Mouse (Mus musculus): ENCODE measurements around the gene Ppp4c. TPM values are rescaled to one million over a fixed set of nuclear protein-coding genes. Genes with fewer than 3 reads are reported as not detected.
A peak's percentile ranks its signal among the peaks of the same experiment; 100 is the strongest.
"Not testable (repeated sequence)": the region's sequence is repeated elsewhere in the genome, so short reads cannot be mapped to it uniquely, and the experiment has no call there.

Ppp4c gene
- polyA plus RNA-seq, 1 experiment, result 115 TPM

DNA sequence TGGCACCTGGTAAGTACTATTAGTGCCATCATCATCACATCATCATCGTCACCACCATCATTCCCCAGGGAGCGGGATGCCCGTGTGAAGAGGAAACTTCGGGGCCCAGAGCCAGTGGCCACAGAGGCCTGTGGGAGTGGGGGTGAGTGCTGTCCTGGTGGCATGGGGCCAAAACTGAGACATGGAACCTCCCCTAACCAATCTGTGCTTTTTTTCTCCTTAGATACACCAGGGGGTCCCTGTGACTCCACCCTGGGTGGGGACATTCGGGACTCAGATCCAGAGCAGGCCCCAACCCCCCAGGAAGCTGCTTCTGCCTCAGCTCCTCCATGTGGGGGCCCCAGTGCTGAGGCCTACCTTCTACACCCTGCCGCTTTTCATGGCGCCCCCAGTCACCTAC, 7.8 kb downstream of the Ppp4c start:
- Histone ChIP-seq H3K4me3 (replicated peaks) (no peak overlapping the region), H3K9me3 (no peaks in the 10 kb centered on the region), H3K36me3 (replicated peaks; ENCODE audit: low read length) (peaks cover 100% of the 10 kb centered on the region), H3K4me1 (peaks cover 53% of the 10 kb centered on the region), H3K27me3 (replicated peaks) (no peaks in the 10 kb centered on the region)
- TF ChIP-seq FLI1 (IDR thresholded peaks at IDR 0.05; ENCODE audit: low read length) (no peak), GATA1 (IDR thresholded peaks at IDR 0.05; ENCODE audit: borderline replicate concordance, low read length) (no peak)

DNA sequence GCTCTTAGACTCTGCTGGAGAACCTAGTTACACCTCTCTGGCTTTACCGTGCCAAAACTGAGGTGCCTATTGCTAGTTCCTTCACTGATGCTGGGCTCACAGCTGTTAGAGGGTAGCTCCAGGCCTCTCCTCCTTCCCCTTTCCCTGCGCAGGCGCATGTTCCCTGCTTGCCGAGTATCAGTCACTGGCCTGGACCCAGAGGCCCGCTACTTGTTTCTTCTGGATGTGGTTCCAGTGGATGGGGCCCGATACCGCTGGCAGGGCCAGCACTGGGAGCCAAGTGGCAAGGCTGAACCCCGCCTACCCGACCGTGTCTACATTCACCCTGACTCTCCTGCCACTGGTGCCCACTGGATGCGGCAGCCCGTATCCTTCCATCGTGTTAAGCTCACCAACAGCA, 9.6 kb downstream of the Ppp4c start:
- Histone ChIP-seq H3K27me3 (replicated peaks) (no peaks in the 10 kb centered on the region), H3K36me3 (replicated peaks; ENCODE audit: low read length) (peaks cover 97% of the 10 kb centered on the region), H3K9me3 (no peaks in the 10 kb centered on the region), H3K4me1 (peaks cover 55% of the 10 kb centered on the region), H3K4me3 (replicated peaks) (no peak overlapping the region)
- TF ChIP-seq FLI1 (IDR thresholded peaks at IDR 0.05; ENCODE audit: low read length) (no peak), GATA1 (IDR thresholded peaks at IDR 0.05; ENCODE audit: borderline replicate concordance, low read length) (no peak)

DNA sequence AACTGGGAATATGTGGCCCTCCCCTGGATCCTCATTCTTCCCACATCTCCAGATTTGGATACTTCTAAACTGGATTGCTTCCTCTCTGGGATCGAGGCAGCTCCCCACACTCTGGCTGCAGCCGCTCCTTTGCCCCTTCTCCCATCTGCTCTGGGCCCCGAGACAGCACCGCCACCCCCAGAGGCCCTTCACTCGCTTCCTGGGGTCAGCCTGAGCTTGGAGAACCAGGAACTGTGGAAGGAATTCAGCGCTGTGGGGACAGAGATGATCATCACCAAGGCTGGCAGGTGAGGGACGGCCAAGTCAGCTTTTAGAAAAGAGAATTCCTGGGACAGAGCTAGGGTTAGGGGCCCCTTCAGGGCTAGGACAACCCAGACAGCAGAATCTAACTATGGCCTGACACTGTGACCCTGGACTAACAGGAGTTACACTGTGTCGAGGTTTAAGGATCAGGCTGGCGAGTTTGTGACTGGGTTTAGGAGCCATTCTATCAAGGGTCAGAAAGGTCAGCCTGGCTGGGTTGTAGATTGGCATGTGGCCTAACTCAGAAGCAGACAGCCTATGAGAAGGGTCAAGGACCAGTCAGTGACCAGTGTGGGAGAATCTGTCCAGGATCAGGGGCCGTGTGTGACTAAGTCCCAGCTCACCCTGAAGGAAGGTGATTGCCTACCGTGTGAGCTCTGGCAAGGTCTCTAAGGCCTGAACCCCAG, 10.5 kb downstream of the Ppp4c start:
- peaks cover 63% of the 10 kb centered on the region for H3K4me1 ChIP-seq
- peaks cover 92% of the 10 kb centered on the region for H3K36me3 ChIP-seq (replicated peaks; ENCODE audit: low read length)

DNA sequence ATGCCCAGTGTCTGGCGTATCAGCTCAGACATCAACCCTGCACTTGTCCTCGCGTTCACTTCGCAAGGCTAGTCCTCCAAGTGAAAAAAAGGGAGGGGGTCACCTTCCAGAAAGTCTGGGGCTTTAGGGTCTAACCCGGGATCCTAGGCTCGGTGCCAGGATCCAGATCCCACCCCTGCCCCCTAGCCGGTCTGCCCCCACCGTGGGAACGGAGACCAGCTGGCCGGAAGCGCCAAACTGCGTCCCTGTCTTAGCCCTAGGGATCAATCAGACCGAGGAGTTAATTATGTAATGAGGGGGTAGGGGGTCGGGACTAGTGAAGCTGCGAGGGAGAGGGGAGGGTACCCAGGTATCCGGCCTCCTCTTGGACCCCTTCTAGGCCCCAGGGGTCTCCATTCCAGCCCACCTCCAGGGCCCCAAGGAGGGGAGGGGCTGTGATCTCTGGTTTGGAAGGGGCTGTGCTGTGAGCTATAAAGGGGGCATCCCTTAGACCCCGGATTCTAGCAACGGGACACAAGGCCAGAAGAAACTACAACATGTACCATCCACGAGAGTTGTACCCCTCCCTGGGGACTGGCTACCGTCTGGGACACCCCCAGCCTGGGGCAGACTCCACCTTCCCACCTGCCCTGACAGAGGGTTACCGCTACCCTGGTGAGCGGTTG, 11.2 kb downstream of the Ppp4c start, which contains the start of gene Tbx6:
Tbx6 (plus strand) TSS at position 513 of the 665 bp plus-strand sequence.
- H3K27me3 ChIP-seq (replicated peaks), result no peaks in the 10 kb centered on the region
- H3K9me3 ChIP-seq, result no peaks in the 10 kb centered on the region
- peaks cover 85% of the 10 kb centered on the region for H3K36me3 ChIP-seq (replicated peaks; ENCODE audit: low read length)
- H3K4me1 ChIP-seq, result peaks cover 69% of the 10 kb centered on the region
- no peak for TF ChIP-seq FLI1 (IDR thresholded peaks at IDR 0.05; ENCODE audit: low read length)
- no peak for TF ChIP-seq GATA1 (IDR thresholded peaks at IDR 0.05; ENCODE audit: borderline replicate concordance, low read length)
- peak within 1 kb of the TSS; percentile 86 for H3K4me3 ChIP-seq (replicated peaks)

More for the DNA sequence above, 10.5 kb downstream of the Ppp4c start:
- Histone ChIP-seq H3K9me3 (no peaks in the 10 kb centered on the region), H3K4me3 (replicated peaks) (no peak overlapping the region), H3K27me3 (replicated peaks) (no peaks in the 10 kb centered on the region)
- TF ChIP-seq GATA1 (IDR thresholded peaks at IDR 0.05; ENCODE audit: borderline replicate concordance, low read length) (no peak), FLI1 (IDR thresholded peaks at IDR 0.05; ENCODE audit: low read length) (no peak)

DNA sequence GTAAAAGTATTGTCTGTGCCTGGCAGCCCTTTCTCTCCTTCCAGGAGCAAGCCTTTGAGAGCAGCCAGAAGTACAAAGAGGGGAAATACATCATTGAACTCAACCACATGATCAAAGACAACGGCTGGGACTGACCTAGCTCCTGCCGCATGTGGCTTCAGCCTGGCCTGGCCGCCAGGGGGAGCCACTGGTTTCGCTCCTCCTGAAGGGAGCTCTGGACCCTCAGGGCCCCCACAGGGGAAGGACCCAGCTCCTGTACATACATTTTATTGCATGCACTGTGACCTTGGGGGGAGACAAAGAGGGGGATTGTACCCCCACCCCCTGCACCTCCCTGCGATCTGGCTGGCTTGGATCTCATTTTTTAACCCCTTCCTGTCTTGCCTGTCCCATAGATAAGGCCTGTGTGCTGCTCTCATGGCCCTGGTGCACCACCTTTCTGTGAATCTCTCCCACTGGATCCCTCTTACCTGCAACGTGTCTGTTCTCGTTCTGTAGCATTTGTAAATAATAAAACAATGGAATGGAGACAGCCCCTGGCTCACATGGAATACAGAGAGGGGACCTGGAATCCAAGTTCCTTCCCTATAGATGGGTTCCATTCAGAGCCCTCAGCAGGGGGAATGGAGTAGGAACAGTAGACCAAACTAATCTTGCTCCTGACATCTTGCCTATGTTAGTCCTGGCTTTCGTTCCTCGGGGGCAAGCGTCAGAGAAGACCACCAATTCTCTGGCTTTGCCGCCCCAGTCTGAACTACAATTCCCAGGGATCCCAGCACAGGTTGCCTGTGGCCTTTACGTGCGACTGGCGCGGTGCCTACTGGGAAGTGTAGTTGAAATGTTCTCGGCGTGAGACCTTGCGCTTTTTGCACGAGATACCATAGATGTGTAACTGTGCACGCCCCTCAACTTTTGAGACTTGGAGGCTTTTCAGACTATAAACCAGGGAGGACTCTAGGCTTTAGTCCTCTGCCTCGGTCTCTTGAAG, 12.0 kb downstream of the Ppp4c start:
- H3K9me3 ChIP-seq, result no peaks in the 10 kb centered on the region
- peaks cover 77% of the 10 kb centered on the region for H3K4me1 ChIP-seq
- no peak for TF ChIP-seq FLI1 (IDR thresholded peaks at IDR 0.05; ENCODE audit: low read length)
- TF ChIP-seq GATA1 (IDR thresholded peaks at IDR 0.05; ENCODE audit: borderline replicate concordance, low read length), result no peak
- no peaks in the 10 kb centered on the region for H3K27me3 ChIP-seq (replicated peaks)
- peaks cover 84% of the 10 kb centered on the region for H3K36me3 ChIP-seq (replicated peaks; ENCODE audit: low read length)
- H3K4me3 ChIP-seq (replicated peaks), result peak overlapping the region; percentile 86

DNA sequence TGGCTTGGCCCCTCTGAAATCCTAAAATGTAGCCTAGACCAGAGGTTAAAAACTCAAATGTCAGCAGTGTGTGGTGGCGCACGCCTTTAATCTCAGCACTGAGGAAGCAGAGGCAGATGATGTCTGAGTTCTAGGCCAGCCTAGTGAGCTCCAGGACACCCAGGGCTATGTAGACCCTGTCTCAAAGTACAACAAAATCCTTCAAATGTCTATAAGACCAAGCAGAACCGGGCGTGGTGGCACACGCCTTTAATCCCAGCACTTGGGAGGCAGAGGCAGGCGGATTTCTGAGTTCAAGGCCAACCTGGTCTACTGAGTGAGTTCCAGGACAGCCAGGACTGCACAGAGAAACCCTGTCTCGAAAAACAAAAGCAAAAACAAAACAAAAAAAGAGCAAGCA, 13.2 kb downstream of the Ppp4c start:
- H3K27me3 ChIP-seq (replicated peaks); H3K9me3 ChIP-seq: not testable (repeated sequence)
- Histone ChIP-seq H3K4me1 (peaks cover 82% of the 10 kb centered on the region), H3K4me3 (replicated peaks) (peak overlapping the region; percentile 47), H3K36me3 (replicated peaks; ENCODE audit: low read length) (peaks cover 81% of the 10 kb centered on the region)

DNA sequence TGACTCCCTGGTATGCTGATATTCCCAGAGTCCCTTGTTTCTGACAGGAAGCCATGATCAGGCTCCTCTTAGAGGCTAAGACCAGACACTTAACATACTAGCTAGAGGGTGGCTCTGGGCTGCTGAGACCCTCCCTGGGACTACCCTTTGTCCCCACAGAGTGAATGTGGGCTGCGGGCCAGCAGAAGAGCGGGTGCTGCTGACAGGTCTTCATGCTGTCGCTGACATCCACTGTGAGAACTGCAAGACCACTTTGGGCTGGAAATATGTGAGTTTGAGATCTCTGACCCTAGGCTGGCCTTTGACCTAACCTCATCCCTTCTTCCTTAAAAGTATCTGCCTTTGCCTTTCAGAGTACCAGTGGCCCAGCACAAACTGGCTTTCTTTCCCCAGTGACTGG, 14.1 kb downstream of the Ppp4c start:
- Histone ChIP-seq H3K9me3 (no peaks in the 10 kb centered on the region), H3K36me3 (replicated peaks; ENCODE audit: low read length) (peaks cover 78% of the 10 kb centered on the region), H3K27me3 (replicated peaks) (no peaks in the 10 kb centered on the region), H3K4me1 (peaks cover 88% of the 10 kb centered on the region), H3K4me3 (replicated peaks) (peak overlapping the region; percentile 94)
- TF ChIP-seq FLI1 (IDR thresholded peaks at IDR 0.05; ENCODE audit: low read length), result no peak
- no peak for TF ChIP-seq GATA1 (IDR thresholded peaks at IDR 0.05; ENCODE audit: borderline replicate concordance, low read length)

DNA sequence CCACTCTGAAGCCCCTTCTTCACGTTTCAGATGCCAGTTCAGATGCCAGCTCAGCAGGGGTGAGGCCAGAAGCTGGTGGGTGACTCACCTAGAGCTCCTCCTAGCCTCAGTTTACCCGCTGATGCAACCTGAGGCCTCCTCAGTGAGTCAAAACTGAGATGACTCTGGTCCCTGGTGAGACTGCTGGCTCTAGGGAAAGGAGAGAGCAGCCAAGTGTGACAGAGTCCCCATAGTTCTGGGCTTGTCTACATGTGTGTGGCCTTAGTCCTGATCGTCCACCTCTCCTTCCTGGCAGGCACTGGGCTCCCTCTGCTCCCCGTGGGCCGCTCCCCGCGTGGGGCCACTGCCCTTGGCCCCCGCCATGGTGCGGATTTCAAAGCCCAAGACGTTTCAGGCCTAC, 14.8 kb downstream of the Ppp4c start:
- no peak for TF ChIP-seq GATA1 (IDR thresholded peaks at IDR 0.05; ENCODE audit: borderline replicate concordance, low read length)
- no peak for TF ChIP-seq FLI1 (IDR thresholded peaks at IDR 0.05; ENCODE audit: low read length)

DNA sequence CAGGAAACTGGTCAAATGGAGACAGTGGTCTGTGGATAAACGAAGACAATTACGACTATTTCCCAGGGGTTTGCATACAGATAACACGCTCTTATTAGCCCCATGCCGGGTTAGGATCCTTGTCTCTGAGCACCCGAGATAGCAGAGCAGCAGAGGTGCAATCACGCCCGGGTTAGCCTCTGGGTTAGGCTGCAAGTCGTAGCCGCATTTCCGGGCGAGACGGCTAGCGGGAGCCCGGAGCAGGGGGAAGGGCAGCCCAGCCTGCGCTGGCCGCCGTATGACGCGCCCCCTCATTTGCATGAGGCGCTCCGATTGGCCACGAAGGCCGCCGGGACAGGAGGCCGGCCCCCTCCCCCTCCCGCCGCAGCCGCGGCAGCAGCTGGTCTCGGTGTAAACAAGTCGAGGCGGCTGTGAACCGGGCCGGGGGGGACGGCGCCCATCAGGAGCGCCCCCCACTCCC, 15.7 kb downstream of the Ppp4c start, which contains the start of gene Ypel3:
Ypel3 (plus strand) TSS at position 358 of the 460 bp plus-strand sequence.
- H3K36me3 ChIP-seq (replicated peaks; ENCODE audit: low read length), result peaks cover 75% of the 10 kb centered on the region

More for the DNA sequence above, 14.8 kb downstream of the Ppp4c start:
- H3K27me3 ChIP-seq (replicated peaks), result no peaks in the 10 kb centered on the region
- no peaks in the 10 kb centered on the region for H3K9me3 ChIP-seq
- peak overlapping the region; percentile 94 for H3K4me3 ChIP-seq (replicated peaks)
- H3K36me3 ChIP-seq (replicated peaks; ENCODE audit: low read length), result peaks cover 76% of the 10 kb centered on the region
- H3K4me1 ChIP-seq, result peaks cover 88% of the 10 kb centered on the region

More for the DNA sequence above, 15.7 kb downstream of the Ppp4c start, which contains the start of gene Ypel3:
- Histone ChIP-seq H3K9me3 (no peaks in the 10 kb centered on the region), H3K27me3 (replicated peaks) (no peaks in the 10 kb centered on the region), H3K4me1 (peaks cover 89% of the 10 kb centered on the region), H3K4me3 (replicated peaks) (peak within 1 kb of the TSS; percentile 94)
- TF ChIP-seq FLI1 (IDR thresholded peaks at IDR 0.05; ENCODE audit: low read length) (no peak), GATA1 (IDR thresholded peaks at IDR 0.05; ENCODE audit: borderline replicate concordance, low read length) (no peak)
